Mouse (Mus musculus): ENCODE measurements around the gene Ankrd23. TPM values are rescaled to one million over a fixed set of nuclear protein-coding genes. Genes with fewer than 3 reads are reported as not detected.
"Not testable (repeated sequence)": the region's sequence is repeated elsewhere in the genome, so short reads cannot be mapped to it uniquely, and the experiment has no call there.

Ankrd23 gene
- polyA plus RNA-seq (2015; fragmentation: Nextera tagmentation; extraction: Ambion mirVana): 12.2 and 19.8 TPM in 2 replicates

DNA sequence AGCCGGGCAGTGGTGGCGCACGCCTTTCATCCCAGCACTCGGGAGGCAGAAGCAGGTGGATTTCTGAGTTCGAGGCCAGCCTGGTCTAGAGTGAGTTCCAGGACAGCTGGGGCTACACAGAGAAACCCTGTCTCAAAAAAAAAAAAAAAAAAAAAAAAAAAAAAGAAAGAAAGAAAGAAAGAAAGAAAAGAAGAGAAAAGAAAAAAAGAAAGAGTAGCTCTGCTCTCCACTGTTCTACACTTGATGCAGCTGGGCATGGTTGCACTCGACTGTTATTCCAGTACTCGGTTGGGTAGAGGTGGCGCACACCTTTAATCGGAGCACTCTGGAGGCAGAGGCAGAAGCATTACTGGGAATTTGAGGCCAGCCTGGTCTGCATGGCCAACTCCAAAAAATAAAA, at the start of gene Ankrd23:
Gene Ankrd23 (minus strand): TSS at position 101 of the 400 bp plus-strand sequence.
- not testable (repeated sequence) for ATAC-seq; H3K27me3 ChIP-seq (replicated peaks; ENCODE audit: control insufficient read depth, insufficient read depth, low read length); H3K4me2 ChIP-seq (ENCODE audit: low read length); H3K4me1 ChIP-seq (ENCODE audit: control insufficient read depth, insufficient read depth, low read depth, low read length); H3K4me3 ChIP-seq (ENCODE audit: low read length); H3K27ac ChIP-seq (ENCODE audit: low read depth, low read length); H3K9ac ChIP-seq (ENCODE audit: low read depth, low read length); H3K9me3 ChIP-seq (ENCODE audit: control insufficient read depth, low read length)
- WGBS: 93% methylated on average over 9 of the region's 9 CpGs
- H3K36me3 ChIP-seq (ENCODE audit: control insufficient read depth, insufficient read depth, low read length): peaks cover 13% of the 10 kb centered on the region

DNA sequence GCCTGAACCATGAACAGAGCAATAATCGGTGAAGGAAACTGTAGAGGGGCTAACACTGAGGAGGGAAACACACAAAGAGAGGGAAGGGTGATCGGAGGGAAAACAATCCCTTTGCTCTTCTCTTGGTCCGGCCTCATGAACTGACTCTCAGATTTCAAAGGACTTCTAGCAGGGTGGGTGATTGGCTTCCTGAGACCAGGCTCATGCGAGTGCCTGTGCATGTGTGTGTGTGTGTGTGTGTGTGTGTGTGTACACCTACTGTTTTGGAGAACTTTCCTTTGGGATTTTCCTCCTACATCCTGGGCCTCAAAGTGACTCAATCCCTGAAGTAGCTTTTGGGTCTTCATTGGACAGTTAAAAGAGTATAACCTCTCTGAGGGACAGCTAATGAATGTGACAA, 49.6 kb upstream of the Ankrd23 start:
- Histone ChIP-seq H3K9ac (ENCODE audit: low read depth, low read length) (no peak overlapping the region), H3K36me3 (ENCODE audit: control insufficient read depth, insufficient read depth, low read length) (no peaks in the 10 kb centered on the region), H3K27me3 (replicated peaks; ENCODE audit: control insufficient read depth, insufficient read depth, low read length) (no peaks in the 10 kb centered on the region), H3K4me2 (ENCODE audit: low read length) (no peak overlapping the region), H3K4me1 (ENCODE audit: control insufficient read depth, insufficient read depth, low read depth, low read length) (peaks cover 28% of the 10 kb centered on the region), H3K4me3 (ENCODE audit: low read length) (no peak overlapping the region), H3K27ac (ENCODE audit: low read depth, low read length) (no peak overlapping the region), H3K9me3 (ENCODE audit: control insufficient read depth, low read length) (no peaks in the 10 kb centered on the region)
- 54% methylated on average over 4 of the region's 4 CpGs for whole genome bisulfite sequencing
- ATAC-seq: no peak

DNA sequence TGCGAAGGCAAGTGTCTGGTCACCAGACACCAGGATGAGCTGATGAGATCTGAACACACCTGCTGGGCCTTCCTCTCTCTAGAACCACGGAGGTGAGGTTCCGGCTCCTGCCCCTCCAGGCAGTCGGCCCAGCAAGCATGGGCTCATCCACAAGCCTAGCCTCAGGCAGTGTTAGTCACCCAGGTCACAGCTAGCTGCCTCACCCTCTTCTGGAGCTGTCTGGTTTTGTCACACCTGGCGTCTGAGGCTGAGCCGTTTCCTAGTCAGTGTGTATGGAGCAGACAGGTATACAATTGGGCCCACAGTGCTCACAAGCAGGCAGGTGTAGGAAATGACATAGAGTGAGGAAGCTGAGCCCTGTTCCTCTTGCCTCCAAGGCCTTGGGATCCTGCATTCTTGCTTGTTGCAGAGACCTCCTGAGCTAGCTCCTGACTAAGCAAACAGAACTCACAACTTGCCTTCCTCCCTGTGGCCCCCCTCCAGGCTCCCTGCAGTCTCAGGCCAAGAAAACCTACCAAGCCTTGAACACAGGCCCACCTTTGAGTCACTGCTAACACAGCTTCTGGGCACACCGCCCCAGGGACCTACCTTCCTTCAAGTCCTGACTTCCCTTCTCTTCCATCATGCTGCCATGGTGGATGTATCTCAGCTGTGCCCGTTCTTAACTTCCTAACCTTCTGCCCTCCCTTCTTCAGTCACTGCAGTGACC, 46.9 kb upstream of the Ankrd23 start:
- Histone ChIP-seq H3K36me3 (ENCODE audit: control insufficient read depth, insufficient read depth, low read length) (no peaks in the 10 kb centered on the region), H3K9ac (ENCODE audit: low read depth, low read length) (no peak overlapping the region), H3K9me3 (ENCODE audit: control insufficient read depth, low read length) (no peaks in the 10 kb centered on the region), H3K4me3 (ENCODE audit: low read length) (no peak overlapping the region), H3K4me2 (ENCODE audit: low read length) (no peak overlapping the region), H3K27ac (ENCODE audit: low read depth, low read length) (no peak overlapping the region), H3K27me3 (replicated peaks; ENCODE audit: control insufficient read depth, insufficient read depth, low read length) (no peaks in the 10 kb centered on the region), H3K4me1 (ENCODE audit: control insufficient read depth, insufficient read depth, low read depth, low read length) (peaks cover 21% of the 10 kb centered on the region)
- WGBS: 84% methylated on average over 8 of the region's 8 CpGs
- no peak for ATAC-seq

DNA sequence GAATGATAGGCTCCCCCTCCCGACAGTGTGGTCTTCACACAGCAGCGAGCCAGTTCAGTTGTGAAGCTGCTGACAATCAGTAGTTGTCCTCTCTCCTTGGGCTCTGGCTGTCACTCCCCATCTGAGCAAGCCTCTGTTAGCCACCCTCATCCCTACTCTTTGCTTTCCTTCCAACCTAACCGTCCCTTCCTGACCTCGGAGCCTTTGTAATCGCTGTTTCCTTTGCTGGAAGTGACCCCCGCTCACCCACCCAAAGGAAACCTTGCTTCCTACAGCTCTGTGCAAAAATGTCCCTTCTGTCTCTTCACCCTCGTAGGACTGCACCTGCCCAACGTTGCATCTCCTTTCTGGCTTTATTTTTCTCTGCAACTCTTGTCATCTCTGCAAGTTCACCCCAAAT, 45.5 kb upstream of the Ankrd23 start:
- H3K27ac ChIP-seq (ENCODE audit: low read depth, low read length): no peak overlapping the region
- no peaks in the 10 kb centered on the region for H3K36me3 ChIP-seq (ENCODE audit: control insufficient read depth, insufficient read depth, low read length)
- no peak overlapping the region for H3K4me3 ChIP-seq (ENCODE audit: low read length)
- 76% methylated on average over 8 of the region's 8 CpGs for WGBS
- H3K9me3 ChIP-seq (ENCODE audit: control insufficient read depth, low read length): no peaks in the 10 kb centered on the region
- no peaks in the 10 kb centered on the region for H3K27me3 ChIP-seq (replicated peaks; ENCODE audit: control insufficient read depth, insufficient read depth, low read length)
- peaks cover 16% of the 10 kb centered on the region for H3K4me1 ChIP-seq (ENCODE audit: control insufficient read depth, insufficient read depth, low read depth, low read length)
- no peak for ATAC-seq
- no peak overlapping the region for H3K9ac ChIP-seq (ENCODE audit: low read depth, low read length)
- no peak overlapping the region for H3K4me2 ChIP-seq (ENCODE audit: low read length)

DNA sequence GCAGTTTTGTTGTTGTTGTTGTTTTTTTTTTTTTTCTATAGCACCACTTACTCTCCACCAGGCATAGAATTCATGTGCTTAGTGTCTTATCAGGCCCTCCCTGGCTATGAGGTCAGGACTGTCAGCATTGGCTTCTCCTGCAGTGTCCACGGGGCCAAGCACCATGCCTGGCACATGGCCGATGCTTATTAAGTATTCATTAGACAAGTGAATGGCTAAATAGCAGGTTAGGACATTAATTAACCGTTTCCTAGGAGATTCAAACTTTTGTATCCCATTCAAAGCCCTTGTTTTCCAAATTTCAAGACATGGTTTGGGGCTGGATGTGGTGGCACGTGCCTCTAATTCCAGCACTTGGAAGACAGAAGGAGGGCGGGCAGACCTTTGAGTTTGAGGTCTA, 44.6 kb upstream of the Ankrd23 start:
- Histone ChIP-seq H3K36me3 (ENCODE audit: control insufficient read depth, insufficient read depth, low read length) (no peaks in the 10 kb centered on the region), H3K4me1 (ENCODE audit: control insufficient read depth, insufficient read depth, low read depth, low read length) (peaks cover 16% of the 10 kb centered on the region), H3K27ac (ENCODE audit: low read depth, low read length) (peak overlapping the region; percentile 89; the same call in 1 of the 2 replicates), H3K9me3 (ENCODE audit: control insufficient read depth, low read length) (no peaks in the 10 kb centered on the region), H3K4me2 (ENCODE audit: low read length) (no peak overlapping the region), H3K4me3 (ENCODE audit: low read length) (no peak overlapping the region), H3K9ac (ENCODE audit: low read depth, low read length) (no peak overlapping the region; the same call in 1 of the 2 replicates), H3K27me3 (replicated peaks; ENCODE audit: control insufficient read depth, insufficient read depth, low read length) (no peaks in the 10 kb centered on the region)
- WGBS: 37% methylated on average over 5 of the region's 5 CpGs
- ATAC-seq: 0 out of 2 replicates have a peak, but pooled peaks have one; percentile 11

DNA sequence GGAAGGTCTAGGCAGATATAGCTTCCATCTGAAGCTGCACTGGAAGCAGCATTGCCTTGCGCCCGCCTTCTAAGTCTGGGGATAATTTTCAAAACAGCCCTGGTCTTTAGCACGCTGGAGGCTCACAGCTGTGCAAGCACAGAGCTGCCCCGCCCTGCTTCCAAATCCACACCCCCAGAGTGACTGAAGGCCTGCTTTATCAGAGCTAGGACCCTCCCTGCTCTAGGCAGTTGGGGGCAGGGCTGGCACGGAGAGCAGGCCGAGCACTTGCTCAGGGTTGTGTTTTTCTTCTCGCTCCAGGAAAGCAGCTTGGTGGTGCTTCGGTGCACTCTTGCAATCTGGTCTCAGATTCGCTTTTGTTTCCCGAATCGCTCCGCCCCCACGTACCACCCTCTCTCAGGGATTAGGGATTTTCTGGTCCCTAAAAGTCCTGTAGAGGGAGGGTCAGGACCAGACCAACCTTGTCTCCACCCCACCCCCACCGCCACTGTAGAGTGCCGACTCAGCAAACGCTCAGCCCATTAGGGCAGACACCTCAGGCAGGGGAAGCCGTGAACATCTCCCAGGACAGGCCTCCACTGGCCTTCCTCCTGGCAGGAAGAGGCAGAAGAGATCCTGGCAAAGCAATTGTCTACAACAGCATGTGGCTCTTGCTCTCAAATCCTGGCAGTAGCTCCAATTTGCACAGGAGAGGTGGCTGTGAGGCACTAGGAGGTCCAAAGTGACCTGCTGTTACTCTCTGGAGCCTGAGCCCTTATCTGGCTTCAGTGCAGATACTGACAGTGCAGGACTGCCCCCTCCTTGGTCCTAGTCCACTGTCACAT, 43.9 kb upstream of the Ankrd23 start:
- Histone ChIP-seq H3K4me2 (ENCODE audit: low read length) (peak overlapping the region; percentile 28), H3K4me3 (ENCODE audit: low read length) (no peak overlapping the region), H3K27ac (ENCODE audit: low read depth, low read length) (peak overlapping the region; percentile 89), H3K36me3 (ENCODE audit: control insufficient read depth, insufficient read depth, low read length) (no peaks in the 10 kb centered on the region), H3K4me1 (ENCODE audit: control insufficient read depth, insufficient read depth, low read depth, low read length) (peaks cover 16% of the 10 kb centered on the region), H3K27me3 (replicated peaks; ENCODE audit: control insufficient read depth, insufficient read depth, low read length) (no peaks in the 10 kb centered on the region), H3K9me3 (ENCODE audit: control insufficient read depth, low read length) (no peaks in the 10 kb centered on the region), H3K9ac (ENCODE audit: low read depth, low read length) (peak overlapping the region; percentile 31)
- under 1% methylated on average over 17 of the region's 17 CpGs for WGBS
- peak; percentile 86 for ATAC-seq

DNA sequence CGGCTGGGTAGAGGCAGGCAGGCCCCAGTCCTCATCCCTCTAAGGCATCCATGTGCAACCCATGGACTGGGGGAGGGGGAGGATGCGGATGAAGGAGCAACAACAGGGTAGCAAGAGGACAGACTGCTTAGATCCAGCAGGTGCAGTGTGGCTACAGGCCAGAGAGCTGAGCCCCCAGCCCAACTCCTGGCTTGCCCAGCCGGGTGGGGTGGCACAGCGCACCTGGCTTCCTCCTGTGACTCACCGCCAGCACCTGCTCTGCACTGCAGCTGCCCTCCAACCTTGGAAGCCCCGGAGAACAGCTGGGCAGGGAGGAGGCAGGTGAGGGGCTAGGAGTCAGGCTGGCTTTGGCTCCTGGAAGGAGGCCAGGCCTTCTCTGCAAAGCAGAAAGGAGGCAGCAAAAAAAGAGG, 43.3 kb upstream of the Ankrd23 start:
- WGBS: 21% methylated on average over 5 of the region's 6 CpGs
- H3K4me2 ChIP-seq (ENCODE audit: low read length): peak overlapping the region; percentile 16; the same call in 1 of the 2 replicates
- H3K9ac ChIP-seq (ENCODE audit: low read depth, low read length): peak overlapping the region; percentile 31; the same call in 1 of the 2 replicates
- peaks cover 16% of the 10 kb centered on the region for H3K4me1 ChIP-seq (ENCODE audit: control insufficient read depth, insufficient read depth, low read depth, low read length)
- no peak overlapping the region for H3K4me3 ChIP-seq (ENCODE audit: low read length)
- no peaks in the 10 kb centered on the region for H3K27me3 ChIP-seq (replicated peaks; ENCODE audit: control insufficient read depth, insufficient read depth, low read length)
- peak; percentile 34 for ATAC-seq
- no peaks in the 10 kb centered on the region for H3K36me3 ChIP-seq (ENCODE audit: control insufficient read depth, insufficient read depth, low read length)
- H3K27ac ChIP-seq (ENCODE audit: low read depth, low read length): peak overlapping the region; percentile 89
- H3K9me3 ChIP-seq (ENCODE audit: control insufficient read depth, low read length): no peaks in the 10 kb centered on the region

DNA sequence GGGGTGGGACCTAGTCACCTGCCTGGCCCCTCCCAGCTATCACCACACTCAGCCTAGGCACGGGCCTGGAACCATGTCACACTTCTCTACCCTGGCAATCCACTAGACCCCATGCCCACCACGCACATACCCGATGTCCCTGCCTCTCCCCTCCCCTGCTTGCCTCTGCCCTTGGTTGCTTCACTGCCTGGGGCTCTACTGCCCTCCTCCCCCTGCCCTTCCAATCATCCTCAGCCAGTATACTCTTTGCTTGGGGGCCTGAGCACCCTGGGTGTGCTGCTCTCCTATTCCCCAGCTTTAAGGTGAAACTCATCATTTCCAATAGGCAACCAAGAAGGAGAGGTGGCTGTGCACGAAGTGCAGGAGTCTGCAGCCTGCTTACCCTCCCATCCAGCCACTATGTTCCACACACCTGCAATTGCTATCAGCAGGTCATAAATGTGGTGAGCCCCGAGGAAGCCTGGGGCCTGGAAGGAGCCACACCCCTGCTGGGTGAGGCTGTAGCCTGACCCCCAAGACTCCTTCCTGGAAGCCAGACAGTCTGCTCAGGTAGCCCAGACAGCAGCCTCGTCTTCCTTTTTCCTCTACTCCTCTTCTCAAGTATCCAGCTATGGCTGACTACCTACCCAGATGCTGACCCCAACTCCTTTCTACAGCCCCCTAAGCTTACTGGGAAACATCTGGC, 40.5 kb upstream of the Ankrd23 start:
- H3K4me1 ChIP-seq (ENCODE audit: control insufficient read depth, insufficient read depth, low read depth, low read length): peaks cover 19% of the 10 kb centered on the region
- no peak for ATAC-seq
- no peaks in the 10 kb centered on the region for H3K27me3 ChIP-seq (replicated peaks; ENCODE audit: control insufficient read depth, insufficient read depth, low read length)
- H3K36me3 ChIP-seq (ENCODE audit: control insufficient read depth, insufficient read depth, low read length): no peaks in the 10 kb centered on the region
- no peak overlapping the region for H3K4me3 ChIP-seq (ENCODE audit: low read length)
- H3K4me2 ChIP-seq (ENCODE audit: low read length): no peak overlapping the region
- H3K9ac ChIP-seq (ENCODE audit: low read depth, low read length): no peak overlapping the region
- no peaks in the 10 kb centered on the region for H3K9me3 ChIP-seq (ENCODE audit: control insufficient read depth, low read length)
- WGBS: 70% methylated on average over 6 of the region's 6 CpGs
- H3K27ac ChIP-seq (ENCODE audit: low read depth, low read length): no peak overlapping the region

DNA sequence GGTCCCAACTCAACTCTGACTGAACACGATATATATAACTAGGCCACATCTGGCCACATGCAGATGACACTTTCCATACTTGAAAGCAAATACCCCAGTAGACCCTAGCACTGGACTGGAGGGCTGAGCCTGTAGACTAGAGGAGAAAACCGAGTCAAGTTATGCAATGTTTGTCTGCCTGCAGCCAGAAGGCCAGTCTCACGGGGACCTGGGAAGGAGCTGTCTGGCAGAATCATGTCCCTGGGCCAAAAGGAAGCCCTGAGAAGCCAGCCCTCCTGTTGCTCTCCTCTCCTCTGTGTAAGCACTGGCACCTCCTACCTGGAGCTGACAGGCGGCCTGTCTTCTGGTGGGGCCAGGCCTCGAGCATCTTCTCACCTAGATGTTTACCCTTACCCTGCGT, 38.7 kb upstream of the Ankrd23 start:
- Histone ChIP-seq H3K4me2 (ENCODE audit: low read length) (no peak overlapping the region), H3K36me3 (ENCODE audit: control insufficient read depth, insufficient read depth, low read length) (no peaks in the 10 kb centered on the region), H3K9ac (ENCODE audit: low read depth, low read length) (no peak overlapping the region), H3K27me3 (replicated peaks; ENCODE audit: control insufficient read depth, insufficient read depth, low read length) (no peaks in the 10 kb centered on the region), H3K9me3 (ENCODE audit: control insufficient read depth, low read length) (no peaks in the 10 kb centered on the region), H3K27ac (ENCODE audit: low read depth, low read length) (no peak overlapping the region), H3K4me3 (ENCODE audit: low read length) (no peak overlapping the region), H3K4me1 (ENCODE audit: control insufficient read depth, insufficient read depth, low read depth, low read length) (peaks cover 10% of the 10 kb centered on the region)
- 69% methylated on average over 6 of the region's 6 CpGs for WGBS
- no peak for ATAC-seq

Data from hindbrain, embryonic 16.5 days (tissue).